ENCODE assay signal across 12 mouse cellular contexts in genomic region chr5:134352527-134353001, GRCm38 (mm10). TPM values are rescaled to one million over a fixed set of nuclear protein-coding genes. Genes with fewer than 3 reads are reported as not detected.
A peak's percentile ranks its signal among the peaks of the same experiment; 100 is the strongest.
DNase-seq lines count a peak whose midpoint lies in the region; ATAC-seq and TF ChIP-seq lines count a peak whose summit lies in the region.
"Had no signal": no experiment of that assay in that cellular context is flagged by ENCODE, and none has a peak within 500 bp of the region (broad histone marks: within the 10 kb centered on the region; RNA-seq: fewer than 3 reads in every experiment).

No protein-coding gene starts in this region.

- H3K27me3 ChIP-seq in hindbrain, postnatal 0 days (ENCODE audit: insufficient read depth, low read length) = no peaks in the 10 kb centered on the region
- no peaks in the 10 kb centered on the region for H3K27me3 ChIP-seq in hindbrain, embryonic 14.5 days (ENCODE audit: control insufficient read depth, insufficient read depth, low read length)
- H3K27me3 ChIP-seq in forebrain, embryonic 14.5 days (replicated peaks; ENCODE audit: control insufficient read depth, insufficient read depth, low read length) = no peaks in the 10 kb centered on the region
- H3K27me3 ChIP-seq: CH12.LX; liver, embryonic 13.5 days had no signal

- 0 out of 2 replicates have a peak, but pooled peaks cover 3% of the 10 kb centered on the region for H3K4me1 ChIP-seq in hindbrain, postnatal 0 days (ENCODE audit: insufficient read depth, low read length)
- no peaks in the 10 kb centered on the region for H3K4me1 ChIP-seq in hindbrain, embryonic 14.5 days (replicated peaks; ENCODE audit: control insufficient read depth, insufficient read depth, low read length)
- H3K4me1 ChIP-seq in forebrain, embryonic 14.5 days (ENCODE audit: control insufficient read depth, insufficient read depth, low read length) = no peaks in the 10 kb centered on the region

- no peaks in the 10 kb centered on the region for H3K9me3 ChIP-seq in hindbrain, postnatal 0 days (ENCODE audit: low read length)
- H3K9me3 ChIP-seq in hindbrain, embryonic 14.5 days (ENCODE audit: control insufficient read depth, low read length) = no peaks in the 10 kb centered on the region
- H3K9me3 ChIP-seq in forebrain, embryonic 14.5 days (replicated peaks; ENCODE audit: control insufficient read depth, low read length) = no peaks in the 10 kb centered on the region
- H3K9me3 ChIP-seq: liver, embryonic 13.5 days had no signal

- 75% methylated on average over 3 of the region's 3 CpGs for WGBS in hindbrain, postnatal 0 days
- WGBS in hindbrain, embryonic 14.5 days = 87% methylated on average over 3 of the region's 3 CpGs
- 81% methylated on average over 3 of the region's 3 CpGs for WGBS in forebrain, embryonic 14.5 days

- H3K9ac ChIP-seq in hindbrain, postnatal 0 days (replicated peaks; ENCODE audit: low read length) = no peak overlapping the region
- no peak overlapping the region for H3K9ac ChIP-seq in hindbrain, embryonic 14.5 days
- H3K9ac ChIP-seq in forebrain, embryonic 14.5 days (ENCODE audit: low read length) = no peak overlapping the region
- H3K9ac ChIP-seq: liver, embryonic 13.5 days had no signal

- H3K4me3 ChIP-seq in hindbrain, postnatal 0 days (ENCODE audit: low read length) = no peak overlapping the region
- no peak overlapping the region for H3K4me3 ChIP-seq in hindbrain, embryonic 14.5 days (replicated peaks; ENCODE audit: low read length)
- no peak overlapping the region for H3K4me3 ChIP-seq in forebrain, embryonic 14.5 days (ENCODE audit: low read depth, low read length)
- H3K4me3 ChIP-seq: liver, embryonic 13.5 days had no signal

- no peak for ATAC-seq in hindbrain, postnatal 0 days
- ATAC-seq in hindbrain, embryonic 14.5 days (ENCODE audit: low FRiP score) = no peak
- ATAC-seq in forebrain, embryonic 14.5 days = no peak
- ATAC-seq: inflammation-experienced regulatory T-cells, adult 6 months had no signal

- H3K4me2 ChIP-seq in hindbrain, postnatal 0 days (ENCODE audit: low read depth, low read length) = no peak overlapping the region
- no peak overlapping the region for H3K4me2 ChIP-seq in hindbrain, embryonic 14.5 days (replicated peaks)
- no peak overlapping the region for H3K4me2 ChIP-seq in forebrain, embryonic 14.5 days (ENCODE audit: low read length)
- H3K4me2 ChIP-seq: liver, embryonic 13.5 days had no signal

- no peaks in the 10 kb centered on the region; the same call in 1 of the 2 replicates for H3K36me3 ChIP-seq in hindbrain, postnatal 0 days (ENCODE audit: insufficient read depth, low read length)
- peaks cover 14% of the 10 kb centered on the region; the same call in 1 of the 2 replicates for H3K36me3 ChIP-seq in hindbrain, embryonic 14.5 days (replicated peaks; ENCODE audit: control insufficient read depth, insufficient read depth)
- H3K36me3 ChIP-seq in forebrain, embryonic 14.5 days (ENCODE audit: control insufficient read depth, insufficient read depth, low read length) = peaks cover 8% of the 10 kb centered on the region
- H3K36me3 ChIP-seq: liver, embryonic 13.5 days had no signal

- no peak for DNase-seq in hindbrain, postnatal 0 days (ENCODE audit: low spot score)
- DNase-seq in hindbrain, embryonic 14.5 days (ENCODE audit: low spot score) = no peak
- peak; percentile 34 for DNase-seq in 416B (ENCODE audit: low read depth)
- DNase-seq in heart, adult 18-20 months = peak; percentile 39 to 46
- peak; percentile 27 for DNase-seq in lung, postnatal 14 days
- DNase-seq in thymus, postnatal 10 days (ENCODE audit: low spot score in 2 of 2) = no peak
- DNase-seq in forebrain, embryonic 14.5 days (ENCODE audit: low spot score) = no peak
- DNase-seq in right cerebral cortex, postnatal 4 days = no peak
- DNase-seq: liver, embryonic 13.5 days; thymus, postnatal 4 days had no signal

- H3K27ac ChIP-seq in hindbrain, postnatal 0 days = peak overlapping the region; percentile 41; the same call in 1 of the 2 replicates
- H3K27ac ChIP-seq in hindbrain, embryonic 14.5 days = no peak overlapping the region
- no peak overlapping the region for H3K27ac ChIP-seq in forebrain, embryonic 14.5 days (ENCODE audit: low read depth, low read length)
- H3K27ac ChIP-seq: liver, embryonic 13.5 days had no signal

- TF ChIP-seq CTCF in hindbrain, postnatal 0 days (IDR thresholded peaks at IDR 0.05; ENCODE audit: low read depth) = no peak

RNA-seq across cellular contexts. Expression of gene Gtf2i, which starts 38.0 kb away (rescaled TPM):
- 103 and 115 TPM in 2 replicates for total RNA-seq in hindbrain, postnatal 0 days (2014; rRNA removed)
- polyA plus RNA-seq in hindbrain, postnatal 0 days (2015; fragmentation: Nextera tagmentation; extraction: Ambion mirVana) = 85.6 and 86.1 TPM in 2 replicates
- polyA plus RNA-seq in hindbrain, embryonic 14.5 days (2014; fragmentation: Nextera tagmentation; extraction: Ambion mirVana) = 126 TPM in 2 replicates
- total RNA-seq in heart, adult 18-20 months (2021) = 100 to 1,000 TPM; 188 to 197 TPM
- polyA plus RNA-seq in forebrain, embryonic 14.5 days (2014; fragmentation: Nextera tagmentation; extraction: Ambion mirVana) = 111 and 122 TPM in 2 replicates

Comparison
In these comparisons a context has a peak if more than half of its experiments do, and no peak if none do; other contexts are left out.
1. DNase-seq: peak in 416B (single experiment), heart, adult 18-20 months (2 of 2) and lung, postnatal 14 days (single experiment); none in hindbrain, postnatal 0 days (single experiment), hindbrain, embryonic 14.5 days (single experiment), thymus, postnatal 10 days (0 of 2), forebrain, embryonic 14.5 days (single experiment) and right cerebral cortex, postnatal 4 days (single experiment).